Mouse (Mus musculus): ENCODE results near the gene Brf1. TPM values are rescaled to one million over a fixed set of nuclear protein-coding genes. Genes with fewer than 3 reads are reported as not detected.

Gene Brf1
- polyA plus RNA-seq, 1 experiment = 67.8 TPM

GRCm38 (mm10) chr12:112999569-113000293 lies 773 bp downstream of the Brf1 start:
- no peak for TF ChIP-seq POLR2A (IDR thresholded peaks at IDR 0.05; ENCODE audit: control insufficient read depth, low read depth, low read length)
- TF ChIP-seq CTCF (IDR thresholded peaks at IDR 0.05; ENCODE audit: control insufficient read depth, insufficient read depth, insufficient replicate concordance, low read depth, low read length) = no peak
- Histone ChIP-seq H3K4me3 (ENCODE audit: control insufficient read depth, low read depth, low read length) (peak overlapping the region; percentile 97), H3K36me3 (ENCODE audit: control insufficient read depth, insufficient read depth, low read length) (no peaks in the 10 kb centered on the region), H3K27me3 (ENCODE audit: control insufficient read depth, insufficient read depth, low read length) (no peaks in the 10 kb centered on the region), H3K4me1 (ENCODE audit: control insufficient read depth, insufficient read depth, low read length) (peaks cover 7% of the 10 kb centered on the region), H3K27ac (ENCODE audit: control insufficient read depth, insufficient read depth, low read depth, low read length) (peak overlapping the region; percentile 95)

- Histone ChIP-seq H3K4me3 (ENCODE audit: control insufficient read depth, low read depth, low read length) (no peak overlapping the region), H3K36me3 (ENCODE audit: control insufficient read depth, insufficient read depth, low read length) (peaks cover 1% of the 10 kb centered on the region), H3K27me3 (ENCODE audit: control insufficient read depth, insufficient read depth, low read length) (no peaks in the 10 kb centered on the region), H3K4me1 (ENCODE audit: control insufficient read depth, insufficient read depth, low read length) (peaks cover 4% of the 10 kb centered on the region), H3K27ac (ENCODE audit: control insufficient read depth, insufficient read depth, low read depth, low read length) (no peak overlapping the region)
- TF ChIP-seq CTCF (IDR thresholded peaks at IDR 0.05; ENCODE audit: control insufficient read depth, insufficient read depth, insufficient replicate concordance, low read depth, low read length) (no peak), POLR2A (IDR thresholded peaks at IDR 0.05; ENCODE audit: control insufficient read depth, low read depth, low read length) (no peak)
These were observed 6.4 kb downstream of the Brf1 start for GRCm38 (mm10) chr12:112994153-112994552.

- H3K4me1 ChIP-seq (ENCODE audit: control insufficient read depth, insufficient read depth, low read length) = no peaks in the 10 kb centered on the region
- H3K4me3 ChIP-seq (ENCODE audit: control insufficient read depth, low read depth, low read length) = no peak overlapping the region
- TF ChIP-seq POLR2A (IDR thresholded peaks at IDR 0.05; ENCODE audit: control insufficient read depth, low read depth, low read length) (no peak), CTCF (IDR thresholded peaks at IDR 0.05; ENCODE audit: control insufficient read depth, insufficient read depth, insufficient replicate concordance, low read depth, low read length) (no peak)
- H3K36me3 ChIP-seq (ENCODE audit: control insufficient read depth, insufficient read depth, low read length) = peaks cover 2% of the 10 kb centered on the region
- no peaks in the 10 kb centered on the region for H3K27me3 ChIP-seq (ENCODE audit: control insufficient read depth, insufficient read depth, low read length)
- H3K27ac ChIP-seq (ENCODE audit: control insufficient read depth, insufficient read depth, low read depth, low read length) = no peak overlapping the region
These were observed 9.1 kb downstream of the Brf1 start for GRCm38 (mm10) chr12:112991444-112991843.

GRCm38 (mm10) chr12:112990706-112991405 lies 9.6 kb downstream of the Brf1 start:
- no peak overlapping the region for H3K4me3 ChIP-seq (ENCODE audit: control insufficient read depth, low read depth, low read length)
- H3K36me3 ChIP-seq (ENCODE audit: control insufficient read depth, insufficient read depth, low read length) = peaks cover 4% of the 10 kb centered on the region
- H3K4me1 ChIP-seq (ENCODE audit: control insufficient read depth, insufficient read depth, low read length) = no peaks in the 10 kb centered on the region
- H3K27me3 ChIP-seq (ENCODE audit: control insufficient read depth, insufficient read depth, low read length) = no peaks in the 10 kb centered on the region
- TF ChIP-seq CTCF (IDR thresholded peaks at IDR 0.05; ENCODE audit: control insufficient read depth, insufficient read depth, insufficient replicate concordance, low read depth, low read length) (no peak), POLR2A (IDR thresholded peaks at IDR 0.05; ENCODE audit: control insufficient read depth, low read depth, low read length) (no peak)
- H3K27ac ChIP-seq (ENCODE audit: control insufficient read depth, insufficient read depth, low read depth, low read length) = no peak overlapping the region

DNA sequence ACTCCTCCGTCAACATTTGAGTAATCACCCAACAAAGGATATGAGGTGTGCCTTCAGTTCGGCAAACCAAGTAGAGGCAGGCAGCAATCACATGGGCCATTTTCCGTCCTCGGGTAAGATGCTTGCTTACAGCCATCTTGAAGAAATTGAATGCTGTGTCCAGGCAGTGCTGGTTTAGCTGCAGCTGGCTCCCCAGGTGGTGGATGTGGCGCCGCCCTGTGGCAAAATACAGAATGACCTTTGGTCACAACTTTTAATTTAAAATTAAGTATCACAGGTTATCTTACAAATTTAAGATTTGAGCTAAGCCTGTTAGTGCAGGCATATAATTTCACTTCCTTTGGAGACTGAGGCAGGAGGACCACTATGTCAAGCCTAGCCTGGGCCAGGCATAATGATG lies 12.6 kb downstream of the Brf1 start:
- Histone ChIP-seq H3K27ac (ENCODE audit: control insufficient read depth, insufficient read depth, low read depth, low read length) (no peak overlapping the region), H3K27me3 (ENCODE audit: control insufficient read depth, insufficient read depth, low read length) (no peaks in the 10 kb centered on the region), H3K36me3 (ENCODE audit: control insufficient read depth, insufficient read depth, low read length) (peaks cover 7% of the 10 kb centered on the region), H3K4me1 (ENCODE audit: control insufficient read depth, insufficient read depth, low read length) (no peaks in the 10 kb centered on the region), H3K4me3 (ENCODE audit: control insufficient read depth, low read depth, low read length) (no peak overlapping the region)
- TF ChIP-seq POLR2A (IDR thresholded peaks at IDR 0.05; ENCODE audit: control insufficient read depth, low read depth, low read length) (no peak), CTCF (IDR thresholded peaks at IDR 0.05; ENCODE audit: control insufficient read depth, insufficient read depth, insufficient replicate concordance, low read depth, low read length) (peak; percentile 40; the same call in 1 of the 2 replicates)

DNA sequence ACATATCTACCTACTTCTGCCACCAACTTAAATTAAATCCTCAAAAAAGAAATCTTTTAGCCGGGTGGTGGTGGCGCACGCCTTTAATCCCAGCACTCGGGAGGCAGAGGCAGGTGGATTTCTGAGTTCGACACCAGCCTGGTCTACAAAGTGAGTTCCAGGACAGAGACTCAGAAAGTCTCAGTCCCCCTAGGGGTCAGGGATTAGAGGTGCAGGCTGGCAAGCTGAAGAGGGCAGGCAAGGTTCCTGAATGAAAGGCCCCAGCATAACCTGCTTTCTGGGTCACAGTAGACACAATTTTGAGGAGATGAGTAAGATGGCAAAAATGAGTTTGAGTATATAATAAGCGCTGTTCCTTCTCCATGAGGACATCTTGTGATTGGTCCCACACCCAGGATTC lies 15.2 kb downstream of the Brf1 start:
- Histone ChIP-seq H3K27ac (ENCODE audit: control insufficient read depth, insufficient read depth, low read depth, low read length) (no peak overlapping the region), H3K4me1 (ENCODE audit: control insufficient read depth, insufficient read depth, low read length) (no peaks in the 10 kb centered on the region), H3K4me3 (ENCODE audit: control insufficient read depth, low read depth, low read length) (no peak overlapping the region), H3K36me3 (ENCODE audit: control insufficient read depth, insufficient read depth, low read length) (peaks cover 5% of the 10 kb centered on the region), H3K27me3 (ENCODE audit: control insufficient read depth, insufficient read depth, low read length) (no peaks in the 10 kb centered on the region)
- TF ChIP-seq CTCF (IDR thresholded peaks at IDR 0.05; ENCODE audit: control insufficient read depth, insufficient read depth, insufficient replicate concordance, low read depth, low read length) (peak; percentile 29; the same call in 1 of the 2 replicates), POLR2A (IDR thresholded peaks at IDR 0.05; ENCODE audit: control insufficient read depth, low read depth, low read length) (no peak)

GRCm38 (mm10) chr12:112982031-112982430 lies 18.5 kb downstream of the Brf1 start:
- Histone ChIP-seq H3K4me1 (ENCODE audit: control insufficient read depth, insufficient read depth, low read length) (peaks cover 4% of the 10 kb centered on the region), H3K4me3 (ENCODE audit: control insufficient read depth, low read depth, low read length) (no peak overlapping the region), H3K27ac (ENCODE audit: control insufficient read depth, insufficient read depth, low read depth, low read length) (no peak overlapping the region), H3K36me3 (ENCODE audit: control insufficient read depth, insufficient read depth, low read length) (peaks cover 5% of the 10 kb centered on the region), H3K27me3 (ENCODE audit: control insufficient read depth, insufficient read depth, low read length) (no peaks in the 10 kb centered on the region)
- TF ChIP-seq POLR2A (IDR thresholded peaks at IDR 0.05; ENCODE audit: control insufficient read depth, low read depth, low read length) (no peak), CTCF (IDR thresholded peaks at IDR 0.05; ENCODE audit: control insufficient read depth, insufficient read depth, insufficient replicate concordance, low read depth, low read length) (no peak)
